Mouse (Mus musculus) hindbrain, embryonic 12.5 days (tissue): ENCODE measurements around the gene Esr1. TPM values are rescaled to one million over a fixed set of nuclear protein-coding genes. Genes with fewer than 3 reads are reported as not detected.

Experiments used
- ATAC-seq: fragments of 200-750 bp; cut with Nextera tagmentation; 2 replicates; pipeline ENCODE4 v1.8.0; 2017; ENCODE audit warnings: moderate TSS enrichment; ENCODE audit not compliant: low FRiP score
- H3K27ac ChIP-seq: fragments of 300-500 bp; sonication (generic); 2 replicates; pipeline ENCODE4 v1.5.1; 2016; ENCODE audit warnings: mild to moderate bottlenecking
- H3K27me3 ChIP-seq: fragments of 300-500 bp; sonication (generic); 2 replicates; pipeline ENCODE4 v1.6.1; 2016; ENCODE audit warnings: mild to moderate bottlenecking
- H3K36me3 ChIP-seq: fragments of 300-500 bp; sonication (generic); 2 replicates; pipeline ENCODE4 v1.6.1; 2016; ENCODE audit warnings: mild to moderate bottlenecking
- H3K4me1 ChIP-seq: fragments of 300-500 bp; sonication (generic); 2 replicates; pipeline ENCODE4 v1.6.1; 2016
- H3K4me2 ChIP-seq: fragments of 300-500 bp; sonication (generic); replicated peaks from 2 replicates; pipeline ENCODE4 v1.6.1; 2016; ENCODE audit warnings: mild to moderate bottlenecking
- H3K4me3 ChIP-seq: fragments of 300-500 bp; sonication (generic); 2 replicates; pipeline ENCODE4 v1.5.1; 2016; ENCODE audit warnings: mild to moderate bottlenecking
- H3K9ac ChIP-seq: fragments of 300-500 bp; sonication (generic); 2 replicates; pipeline ENCODE4 v1.6.1; 2016; ENCODE audit warnings: mild to moderate bottlenecking, moderate library complexity
- H3K9me3 ChIP-seq: fragments of 300-500 bp; sonication (generic); replicated peaks from 2 replicates; pipeline ENCODE4 v1.6.1; 2016; ENCODE audit warnings: mild to moderate bottlenecking
- WGBS: fragments of 180-500 bp; shearing (Covaris S2); methylation state at CpG from one replicate; pipeline ENCODE4 v1.1.7; 2016; 5-methylcytosine and 5-hydroxymethylcytosine counted together
- polyA plus RNA-seq: library from polyadenylated mRNA; unstranded; fragments of >200 nt; fragmentation: Nextera tagmentation; extraction: Ambion mirVana; gene quantifications from 2 replicates; pipeline ENCODE4 v1.2.1, GENCODE M21; 2016

Gene Esr1
- polyA plus RNA-seq, 1 experiment from 2014 or later: 0.10 TPM

- Histone ChIP-seq H3K4me3 (no peak overlapping the region), H3K4me1 (no peaks in the 10 kb centered on the region), H3K36me3 (no peaks in the 10 kb centered on the region; the same call in 1 of the 2 replicates), H3K9me3 (no peaks in the 10 kb centered on the region), H3K4me2 (no peak overlapping the region; the same call in 1 of the 2 replicates), H3K27me3 (peaks cover 10% of the 10 kb centered on the region; the same call in 1 of the 2 replicates), H3K27ac (no peak overlapping the region), H3K9ac (no peak overlapping the region)
- ATAC-seq: peak; percentile 70
- 35% methylated on average over 15 of the region's 15 CpGs for WGBS
Measured at GRCm38 (mm10) chr10:5032192-5033048, 421.0 kb downstream of the Esr1 start.

GRCm38 (mm10) chr10:5041254-5041653 is 429.9 kb downstream of the Esr1 start:
- WGBS: 76% methylated on average over 8 of the region's 8 CpGs

GRCm38 (mm10) chr10:5044481-5044880 is 433.1 kb downstream of the Esr1 start:
- 92% methylated on average over 8 of the region's 8 CpGs for WGBS
- Histone ChIP-seq H3K4me3 (no peak overlapping the region), H3K4me1 (no peaks in the 10 kb centered on the region), H3K4me2 (no peak overlapping the region), H3K27ac (no peak overlapping the region), H3K9ac (no peak overlapping the region), H3K9me3 (no peaks in the 10 kb centered on the region), H3K36me3 (0 out of 2 replicates have a peak, but pooled peaks cover 11% of the 10 kb centered on the region), H3K27me3 (no peaks in the 10 kb centered on the region)
- ATAC-seq: no peak

More at GRCm38 (mm10) chr10:5041254-5041653, 429.9 kb downstream of the Esr1 start:
- ATAC-seq: no peak
- Histone ChIP-seq H3K4me2 (no peak overlapping the region), H3K4me1 (no peaks in the 10 kb centered on the region), H3K9ac (no peak overlapping the region), H3K36me3 (0 out of 2 replicates have a peak, but pooled peaks cover 6% of the 10 kb centered on the region), H3K27me3 (0 out of 2 replicates have a peak, but pooled peaks cover under 1% of the 10 kb centered on the region), H3K4me3 (no peak overlapping the region), H3K27ac (no peak overlapping the region), H3K9me3 (no peaks in the 10 kb centered on the region)

- 79% methylated on average over 7 of the region's 7 CpGs for WGBS
- no peak overlapping the region for H3K4me3 ChIP-seq
- no peak overlapping the region for H3K27ac ChIP-seq
- no peak overlapping the region for H3K9ac ChIP-seq
- H3K4me1 ChIP-seq: no peaks in the 10 kb centered on the region
- no peaks in the 10 kb centered on the region for H3K9me3 ChIP-seq
- ATAC-seq: no peak
- H3K4me2 ChIP-seq: no peak overlapping the region
- H3K27me3 ChIP-seq: no peaks in the 10 kb centered on the region
- 0 out of 2 replicates have a peak, but pooled peaks cover 11% of the 10 kb centered on the region for H3K36me3 ChIP-seq
Measured at GRCm38 (mm10) chr10:5045213-5045612, 433.8 kb downstream of the Esr1 start.

GRCm38 (mm10) chr10:5045671-5046070 is 434.3 kb downstream of the Esr1 start:
- H3K4me1 ChIP-seq: no peaks in the 10 kb centered on the region
- H3K4me2 ChIP-seq: no peak overlapping the region
- no peaks in the 10 kb centered on the region for H3K9me3 ChIP-seq
- H3K36me3 ChIP-seq: 0 out of 2 replicates have a peak, but pooled peaks cover 6% of the 10 kb centered on the region
- no peak overlapping the region for H3K4me3 ChIP-seq
- ATAC-seq: no peak
- H3K27ac ChIP-seq: no peak overlapping the region
- H3K9ac ChIP-seq: no peak overlapping the region
- no peaks in the 10 kb centered on the region for H3K27me3 ChIP-seq
- 89% methylated on average over 5 of the region's 5 CpGs for WGBS

Other genes starting within 250 kb of the Esr1 start
- gene Zbtb2, start 223.5 kb upstream of the Esr1 start, polyA plus RNA-seq: 18.1 and 19.3 TPM in 2 replicates
- 45.4 and 52.6 TPM in 2 replicates for gene Rmnd1, start 179.2 kb upstream of the Esr1 start, polyA plus RNA-seq
- 20.8 and 21.4 TPM in 2 replicates for gene Armt1, start 179.1 kb upstream of the Esr1 start, polyA plus RNA-seq
- gene Ccdc170, start 129.1 kb upstream of the Esr1 start, polyA plus RNA-seq: 0.45 and 0.77 TPM in 2 replicates